Comparison of ENCODE assay signal across 8 mouse cellular contexts in genomic region chr13:41000140-41000925, GRCm38 (mm10). TPM values are rescaled to one million over a fixed set of nuclear protein-coding genes. Genes with fewer than 3 reads are reported as not detected.
DNase-seq lines count a peak whose midpoint lies in the region; ATAC-seq lines count a peak whose summit lies in the region.

No protein-coding gene starts in this region.

- 1% methylated on average over 25 of the region's 25 CpGs for WGBS in kidney, embryonic 14.5 days
- WGBS in liver, embryonic 16.5 days (ENCODE audit: insufficient replicate concordance), result 0% methylated on average over 25 of the region's 25 CpGs
- WGBS in neural tube, embryonic 13.5 days, result 1% methylated on average over 25 of the region's 25 CpGs

- peak overlapping the region; percentile 80 for H3K4me3 ChIP-seq in kidney, embryonic 14.5 days (ENCODE audit: low read length)
- H3K4me3 ChIP-seq in liver, embryonic 16.5 days (ENCODE audit: low read depth, low read length), result peak overlapping the region; percentile 99
- H3K4me3 ChIP-seq in neural tube, embryonic 13.5 days, result peak overlapping the region; percentile 93

- H3K36me3 ChIP-seq in kidney, embryonic 14.5 days (ENCODE audit: control insufficient read depth, insufficient read depth, low read length), result peaks cover 11% of the 10 kb centered on the region
- H3K36me3 ChIP-seq in liver, embryonic 16.5 days (ENCODE audit: control insufficient read depth, insufficient read depth), result peaks cover 10% of the 10 kb centered on the region
- H3K36me3 ChIP-seq in neural tube, embryonic 13.5 days, result peaks cover 9% of the 10 kb centered on the region

- H3K4me2 ChIP-seq in kidney, embryonic 14.5 days (replicated peaks; ENCODE audit: low read depth, low read length), result peak overlapping the region; percentile 82
- peak overlapping the region; percentile 97 for H3K4me2 ChIP-seq in liver, embryonic 16.5 days (ENCODE audit: low read depth, low read length)
- peak overlapping the region; percentile 93 for H3K4me2 ChIP-seq in neural tube, embryonic 13.5 days

- H3K27me3 ChIP-seq in kidney, embryonic 14.5 days (ENCODE audit: control insufficient read depth, insufficient read depth, low read length), result no peaks in the 10 kb centered on the region
- no peaks in the 10 kb centered on the region for H3K27me3 ChIP-seq in liver, embryonic 16.5 days (ENCODE audit: control insufficient read depth, insufficient read depth, low read depth, low read length)
- H3K27me3 ChIP-seq in neural tube, embryonic 13.5 days, result no peaks in the 10 kb centered on the region

- no peaks in the 10 kb centered on the region for H3K9me3 ChIP-seq in kidney, embryonic 14.5 days (ENCODE audit: control insufficient read depth, low read length)
- no peaks in the 10 kb centered on the region for H3K9me3 ChIP-seq in liver, embryonic 16.5 days (replicated peaks; ENCODE audit: control insufficient read depth, low read length)
- H3K9me3 ChIP-seq in neural tube, embryonic 13.5 days, result no peaks in the 10 kb centered on the region

- ATAC-seq in kidney, embryonic 14.5 days (ENCODE audit: low FRiP score, low TSS enrichment), result peak; percentile 68
- 0 out of 2 replicates have a peak, but pooled peaks have one; percentile 7 for ATAC-seq in liver, embryonic 16.5 days (ENCODE audit: low read depth)
- ATAC-seq in neural tube, embryonic 13.5 days (ENCODE audit: low read depth), result peak; percentile 57

- H3K4me1 ChIP-seq in kidney, embryonic 14.5 days (ENCODE audit: control insufficient read depth, insufficient read depth, low read length), result peaks cover 8% of the 10 kb centered on the region
- H3K4me1 ChIP-seq in liver, embryonic 16.5 days (ENCODE audit: control insufficient read depth, low read depth, low read length), result peaks cover 20% of the 10 kb centered on the region
- H3K4me1 ChIP-seq in neural tube, embryonic 13.5 days (replicated peaks), result peaks cover 30% of the 10 kb centered on the region

- H3K9ac ChIP-seq in kidney, embryonic 14.5 days (ENCODE audit: low read depth, low read length), result peak overlapping the region; percentile 92
- peak overlapping the region; percentile 92 for H3K9ac ChIP-seq in liver, embryonic 16.5 days (ENCODE audit: low read depth, low read length)
- H3K9ac ChIP-seq in neural tube, embryonic 13.5 days, result peak overlapping the region; percentile 92

- DNase-seq in urinary bladder, adult 2 months (ENCODE audit: low spot score), result peak; percentile 38
- DNase-seq in urinary bladder, postnatal 10 days (ENCODE audit: low spot score), result no peak
- DNase-seq in cerebellum, postnatal 36 days, result peak; percentile 21 to 40
- peak; percentile 32 for DNase-seq in gastrocnemius, postnatal 25 days
- peak; percentile 26 for DNase-seq in urinary bladder, postnatal 14 days (ENCODE audit: low spot score)

- peak overlapping the region; percentile 98 for H3K27ac ChIP-seq in kidney, embryonic 14.5 days (ENCODE audit: low read depth, low read length)
- peak overlapping the region; percentile 98 for H3K27ac ChIP-seq in liver, embryonic 16.5 days (ENCODE audit: low read length)
- peak overlapping the region; percentile 98 for H3K27ac ChIP-seq in neural tube, embryonic 13.5 days (replicated peaks)

RNA-seq across cellular contexts. Expression of gene Pak1ip1, which starts 0.5 kb away (rescaled TPM):
- 54.2 and 68.3 TPM in 2 replicates for polyA plus RNA-seq in urinary bladder, adult 2 months (2012; rRNA removed)
- 10 to 100 TPM; 24.5 to 26.3 TPM for total RNA-seq in gastrocnemius, postnatal 25 days (2021)
- polyA plus RNA-seq in kidney, embryonic 14.5 days (2014; fragmentation: Nextera tagmentation; extraction: Ambion mirVana), result 78.0 and 79.5 TPM in 2 replicates
- polyA plus RNA-seq in liver, embryonic 16.5 days (2015; fragmentation: Nextera tagmentation; extraction: Ambion mirVana), result 49.6 and 52.7 TPM in 2 replicates
- polyA plus RNA-seq in neural tube, embryonic 13.5 days (2015; fragmentation: Nextera tagmentation; extraction: Ambion mirVana), result 56.8 and 64.7 TPM in 2 replicates

RNA-seq across cellular contexts. Expression of gene Tmem14c, which starts 15.8 kb away (rescaled TPM):
- 89.9 and 115 TPM in 2 replicates for polyA plus RNA-seq in urinary bladder, adult 2 months (2012; rRNA removed)
- total RNA-seq in gastrocnemius, postnatal 25 days (2021), result 10 to 100 TPM; 80.7 to 82.9 TPM
- 225 and 231 TPM in 2 replicates for polyA plus RNA-seq in kidney, embryonic 14.5 days (2014; fragmentation: Nextera tagmentation; extraction: Ambion mirVana)
- 569 and 646 TPM in 2 replicates for polyA plus RNA-seq in liver, embryonic 16.5 days (2015; fragmentation: Nextera tagmentation; extraction: Ambion mirVana)
- 147 TPM in 2 replicates for polyA plus RNA-seq in neural tube, embryonic 13.5 days (2015; fragmentation: Nextera tagmentation; extraction: Ambion mirVana)

Comparison
In these comparisons a context has a peak if more than half of its experiments do, and no peak if none do; other contexts are left out.
1. ATAC-seq: peak in every context shown above with its lines; median percentile 68 in kidney, embryonic 14.5 days; 57 in neural tube, embryonic 13.5 days; 7 in liver, embryonic 16.5 days.